Mouse (Mus musculus): Measurements from ENCODE around the gene 2610042L04Rik.
"Not testable (repeated sequence)": the region's sequence is repeated elsewhere in the genome, so short reads cannot be mapped to it uniquely, and the experiment has no call there.

2610042L04Rik gene

GRCm38 (mm10) chr14:4334476-4335080 is at the start of gene 2610042L04Rik:
Gene 2610042L04Rik (plus strand): TSS chr14:4334763.
- in situ Hi-C loops (cut with MboI; ENCODE audit: low sequenced_read_pairs): not testable (repeated sequence)

- in situ Hi-C loops (cut with MboI; ENCODE audit: low sequenced_read_pairs): not testable (repeated sequence)
These were observed 17.6 kb upstream of the 2610042L04Rik start, which contains the start of gene Gm3149 for GRCm38 (mm10) chr14:4316983-4317382. Gene Gm3149 (plus strand): TSS chr14:4317283.

DNA sequence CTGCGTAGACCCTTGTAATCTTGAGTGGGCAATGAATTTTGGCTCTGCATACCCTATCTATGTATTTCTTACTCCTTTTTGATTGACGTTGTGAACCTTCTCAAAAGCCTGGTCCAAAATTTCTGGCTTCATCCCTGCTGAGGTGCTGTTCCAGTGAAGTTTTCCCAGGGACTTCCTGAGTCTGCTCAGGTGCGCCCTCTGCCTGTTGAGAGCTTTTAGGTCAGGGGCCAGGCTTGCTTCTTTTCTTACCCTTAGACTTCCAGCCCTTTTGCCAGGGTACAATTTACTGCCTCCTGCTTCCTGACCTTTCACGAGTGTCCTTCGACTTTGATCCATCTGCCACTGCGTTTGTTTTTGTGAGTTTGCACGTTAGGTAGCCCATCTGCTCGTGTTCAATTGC is 943 bp downstream of the 2610042L04Rik start:
- in situ Hi-C loops (cut with MboI; ENCODE audit: low sequenced_read_pairs): not testable (repeated sequence)

GRCm38 (mm10) chr14:4368991-4369390 is 34.4 kb downstream of the 2610042L04Rik start:
- in situ Hi-C loops (cut with MboI; ENCODE audit: low sequenced_read_pairs): not testable (repeated sequence)

DNA sequence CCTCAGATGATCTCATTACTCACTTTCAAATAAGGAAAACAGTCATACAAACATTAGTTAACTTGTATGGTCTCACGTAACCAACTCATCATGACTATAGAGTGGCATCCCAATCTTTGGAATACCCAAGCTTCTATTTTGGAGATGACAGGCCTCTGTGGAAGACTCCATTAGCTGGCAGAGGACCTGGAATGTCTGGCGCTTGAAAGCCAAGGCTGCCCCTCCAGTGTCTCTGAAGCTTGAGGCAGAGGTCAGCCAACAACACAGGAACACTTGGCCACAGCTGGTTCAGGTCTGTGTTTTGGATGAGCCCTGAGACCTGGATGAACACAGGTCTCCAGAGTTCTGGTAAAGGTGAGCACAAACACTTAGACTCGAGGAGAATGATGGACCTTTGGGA is 35.1 kb downstream of the 2610042L04Rik start:
- in situ Hi-C loops (cut with MboI; ENCODE audit: low sequenced_read_pairs): not testable (repeated sequence)

GRCm38 (mm10) chr14:4377871-4378270 is 43.3 kb downstream of the 2610042L04Rik start:
- in situ Hi-C loops (cut with MboI; ENCODE audit: low sequenced_read_pairs): not testable (repeated sequence)

GRCm38 (mm10) chr14:4385606-4386005 is 51.0 kb downstream of the 2610042L04Rik start:
- in situ Hi-C loops (cut with MboI; ENCODE audit: low sequenced_read_pairs): not testable (repeated sequence)

DNA sequence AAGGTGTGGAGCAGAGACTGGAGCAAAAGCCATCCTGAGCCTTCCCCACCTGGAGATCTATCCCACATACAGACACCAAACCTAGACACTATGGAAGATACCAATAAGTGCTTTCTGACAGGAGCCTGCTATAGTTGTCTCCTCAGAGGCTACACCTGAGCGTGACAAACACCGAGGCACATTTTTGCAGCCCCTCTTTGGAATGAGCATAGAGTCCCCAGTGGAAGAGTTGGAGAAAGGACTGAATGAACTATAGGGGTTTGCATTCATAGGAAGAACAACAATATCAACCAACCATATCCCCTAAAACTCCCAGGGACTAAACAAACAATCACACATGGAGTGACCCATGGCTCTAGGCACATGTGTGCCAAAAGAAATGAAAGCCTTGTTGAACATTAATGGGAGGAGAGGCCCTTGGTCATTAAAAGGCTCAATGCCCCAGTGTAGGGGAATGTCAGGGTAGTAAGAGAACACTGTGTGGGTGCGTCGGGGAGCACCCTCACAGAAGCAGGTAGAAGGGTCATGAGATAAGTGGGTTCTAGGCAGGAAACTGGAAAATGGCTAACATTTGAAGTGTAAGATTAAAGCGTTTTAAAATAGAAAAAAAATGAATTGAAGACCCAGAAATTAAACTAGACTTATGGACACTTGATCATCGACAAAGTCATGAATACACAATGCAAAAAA is 58.4 kb downstream of the 2610042L04Rik start:
- in situ Hi-C loops (cut with MboI; ENCODE audit: low sequenced_read_pairs): not testable (repeated sequence)

DNA sequence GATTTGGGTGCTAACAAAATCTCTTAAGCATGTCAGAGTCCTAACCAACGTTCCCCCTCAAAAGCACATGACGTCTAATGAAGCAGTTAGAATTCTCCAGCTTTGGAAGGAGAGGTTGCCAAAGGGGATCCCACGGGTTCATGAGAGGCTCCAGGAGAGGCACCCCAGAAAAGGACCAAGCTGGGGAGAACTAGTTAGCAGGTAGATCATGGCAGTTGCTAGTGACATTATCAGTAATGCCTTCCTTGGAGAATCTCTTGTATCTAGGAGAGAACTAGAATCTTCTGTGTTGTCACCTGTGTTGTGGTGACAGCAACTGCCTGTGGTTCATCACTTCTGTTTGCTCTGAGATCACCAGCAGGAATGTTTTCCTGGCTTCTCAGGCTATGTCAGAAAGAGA is 62.7 kb downstream of the 2610042L04Rik start, which contains the start of gene Gm3159:
TSS of gene Gm3159 (plus strand) at position 301 of the 400 bp plus-strand sequence.
- in situ Hi-C loops (cut with MboI; ENCODE audit: low sequenced_read_pairs): not testable (repeated sequence)

GRCm38 (mm10) chr14:4398624-4399023 is 64.1 kb downstream of the 2610042L04Rik start:
- in situ Hi-C loops (cut with MboI; ENCODE audit: low sequenced_read_pairs): not testable (repeated sequence)

DNA sequence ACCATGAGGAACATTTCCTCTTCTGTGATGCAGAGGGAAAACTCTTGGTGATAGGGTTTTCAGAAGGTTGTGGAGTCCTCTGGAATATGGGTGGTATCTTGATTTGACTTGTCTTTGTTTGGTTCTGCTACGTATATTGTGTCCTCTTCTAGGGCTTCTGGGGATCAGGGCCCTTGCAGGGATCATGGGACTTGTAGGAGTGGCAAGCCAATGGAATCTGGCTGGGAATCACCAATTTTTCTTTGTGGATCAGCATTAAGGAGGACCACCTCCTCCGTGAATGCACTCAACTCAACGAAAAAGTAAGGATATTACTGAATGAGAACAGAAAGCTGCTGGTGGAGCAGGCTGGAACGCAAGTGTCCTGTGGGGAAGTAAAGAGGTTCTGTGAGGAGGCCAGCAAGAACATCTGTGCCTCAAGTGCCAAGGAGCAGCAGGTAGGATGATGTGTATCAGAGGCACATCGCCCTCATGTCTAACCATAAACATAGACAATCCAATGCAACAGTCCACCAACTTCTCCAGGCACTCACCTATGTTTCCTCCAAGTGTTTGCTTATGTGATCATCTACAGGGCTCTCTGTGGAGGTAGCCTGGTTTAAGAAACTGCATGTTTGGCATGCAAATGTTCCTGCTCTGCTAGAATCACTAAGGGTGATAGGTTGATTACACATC is 65.7 kb downstream of the 2610042L04Rik start:
- in situ Hi-C loops (cut with MboI; ENCODE audit: low sequenced_read_pairs): not testable (repeated sequence)

DNA sequence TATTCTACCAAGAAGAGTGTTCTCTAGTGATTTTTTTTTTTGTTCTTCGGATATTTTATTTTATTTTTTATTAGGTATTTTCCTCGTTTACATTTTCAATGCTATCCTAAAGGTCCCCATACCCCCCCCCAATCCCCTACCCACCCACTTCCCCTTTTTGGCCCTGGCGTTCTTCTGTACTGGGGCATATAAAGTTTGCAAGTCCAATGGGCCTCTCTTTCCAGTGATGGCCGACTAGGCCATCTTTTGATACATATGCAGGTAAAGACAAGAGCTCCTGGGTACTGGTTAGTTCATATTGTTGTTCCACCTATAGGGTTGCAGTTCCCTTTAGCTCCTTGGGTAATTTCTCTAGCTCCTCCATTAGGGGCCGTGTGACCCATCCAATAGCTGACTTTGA is 66.7 kb downstream of the 2610042L04Rik start:
- in situ Hi-C loops (cut with MboI; ENCODE audit: low sequenced_read_pairs): not testable (repeated sequence)

- in situ Hi-C loops (cut with MboI; ENCODE audit: low sequenced_read_pairs): not testable (repeated sequence)
These were observed 69.3 kb downstream of the 2610042L04Rik start for GRCm38 (mm10) chr14:4403840-4404239.

All from CH12F3 (cell line).